Mouse (Mus musculus) frontal cortex, postnatal 36 days (tissue): ENCODE measurements around the gene Il1rap.
A peak's percentile ranks its signal among the peaks of the same experiment; 100 is the strongest.

Source experiments
- DNase-seq, 2 experiments: peaks; one replicate each; pipeline ENCODE4 v3.0.0; 2022; ENCODE audit warnings: low spot score in 2 of 2

The Il1rap gene

GRCm38 (mm10) chr16:26612499-26613220 is 31.2 kb downstream of the Il1rap start:
- DNase-seq = peak; percentile 45 to 46

- no peak for DNase-seq
Measured at GRCm38 (mm10) chr16:26623141-26623540, 41.6 kb downstream of the Il1rap start.

GRCm38 (mm10) chr16:26626065-26626464 is 44.6 kb downstream of the Il1rap start:
- no peak for DNase-seq

- peak in 1 of 2 experiments; percentile 26 for DNase-seq
Measured at GRCm38 (mm10) chr16:26634800-26635199, 53.3 kb downstream of the Il1rap start.

- no peak for DNase-seq
Measured at GRCm38 (mm10) chr16:26643077-26643476, 61.6 kb downstream of the Il1rap start.

GRCm38 (mm10) chr16:26646066-26646465 is 64.6 kb downstream of the Il1rap start:
- no peak for DNase-seq

GRCm38 (mm10) chr16:26647036-26647435 is 65.5 kb downstream of the Il1rap start:
- DNase-seq = no peak

- DNase-seq = no peak
Measured at GRCm38 (mm10) chr16:26662722-26663436, 81.4 kb downstream of the Il1rap start.

GRCm38 (mm10) chr16:26666401-26666800 is 84.9 kb downstream of the Il1rap start:
- DNase-seq = no peak

GRCm38 (mm10) chr16:26669081-26669480 is 87.6 kb downstream of the Il1rap start:
- DNase-seq = no peak

- DNase-seq = no peak
Measured at GRCm38 (mm10) chr16:26680381-26680780, 98.9 kb downstream of the Il1rap start.

- no peak for DNase-seq
Measured at GRCm38 (mm10) chr16:26689771-26690170, 108.3 kb downstream of the Il1rap start.

- no peak for DNase-seq
Measured at GRCm38 (mm10) chr16:26691294-26691693, 109.8 kb downstream of the Il1rap start.

- no peak for DNase-seq
Measured at GRCm38 (mm10) chr16:26698076-26698475, 116.6 kb downstream of the Il1rap start.

GRCm38 (mm10) chr16:26700440-26701103 is 119.1 kb downstream of the Il1rap start:
- no peak for DNase-seq

- no peak for DNase-seq
Measured at GRCm38 (mm10) chr16:26705658-26706371, 124.3 kb downstream of the Il1rap start.

GRCm38 (mm10) chr16:26706503-26706902 is 125.0 kb downstream of the Il1rap start:
- DNase-seq = no peak

- no peak for DNase-seq
Measured at GRCm38 (mm10) chr16:26710922-26711321, 129.4 kb downstream of the Il1rap start.

GRCm38 (mm10) chr16:26713538-26714316 is 132.2 kb downstream of the Il1rap start:
- no peak for DNase-seq

GRCm38 (mm10) chr16:26722464-26722863 is 141.0 kb downstream of the Il1rap start:
- DNase-seq = peak in 1 of 2 experiments; percentile 18
